Mouse (Mus musculus) thymus, adult 2 months (tissue): ENCODE results near the gene Trpv6. TPM values are rescaled to one million over a fixed set of nuclear protein-coding genes. Genes with fewer than 3 reads are reported as not detected.

Experiments
- DNase-seq: peaks from one replicate; pipeline ENCODE4 v3.0.0; 2021
- H3K27ac ChIP-seq: fragments of 200-500 bp; 2 replicates; pipeline ENCODE4 v1.5.1; 2012; ENCODE audit warnings: low read length, control low read depth; ENCODE audit not compliant: control insufficient read depth, insufficient read depth
- H3K27me3 ChIP-seq: fragments of 200-500 bp; 2 replicates; pipeline ENCODE4 v1.6.1; 2012; ENCODE audit warnings: mild to moderate bottlenecking, low read length, moderate library complexity, mixed read lengths; ENCODE audit not compliant: control insufficient read depth, insufficient read depth
- H3K36me3 ChIP-seq: fragments of 200-500 bp; 2 replicates; pipeline ENCODE4 v1.6.1; 2012; ENCODE audit warnings: mild to moderate bottlenecking, low read length, moderate library complexity; ENCODE audit not compliant: control insufficient read depth, insufficient read depth
- H3K4me1 ChIP-seq: fragments of 200-500 bp; replicated peaks from 2 replicates; pipeline ENCODE4 v1.6.1; 2012; ENCODE audit warnings: low read length; ENCODE audit not compliant: control insufficient read depth, insufficient read depth
- H3K4me3 ChIP-seq: fragments of 200-500 bp; 2 replicates; pipeline ENCODE4 v1.5.1; 2012; ENCODE audit warnings: mild to moderate bottlenecking, low read length, control low read depth, moderate library complexity; ENCODE audit not compliant: control insufficient read depth, insufficient read depth
- CTCF ChIP-seq: fragments of 200-500 bp; IDR thresholded peaks from 2 replicates; pipeline ENCODE4 v1.5.1; 2012; ENCODE audit warnings: mild to moderate bottlenecking, control low read depth, low read length, moderate library complexity, borderline replicate concordance; ENCODE audit not compliant: control insufficient read depth, poor library complexity, insufficient read depth; ENCODE audit errors: extremely low read depth
- POLR2A ChIP-seq: fragments of 200-500 bp; IDR thresholded peaks from 2 replicates; pipeline ENCODE4 v1.6.1; 2012; ENCODE audit warnings: mild to moderate bottlenecking, low read length, control low read depth, moderate library complexity; ENCODE audit not compliant: control insufficient read depth, poor library complexity, insufficient read depth; ENCODE audit errors: extremely low read depth
- WGBS: fragments of 180-500 bp; shearing (Covaris S2); methylation state at CpG from one replicate; pipeline ENCODE4 v1.1.7; 2018; 5-methylcytosine and 5-hydroxymethylcytosine counted together
- polyA plus RNA-seq: library from polyadenylated mRNA; depleted of rRNA; stranded (reverse); fragments of >200 nt; gene quantifications from 2 replicates; pipeline ENCODE4 v1.2.3, GENCODE M21; 2012; rRNA removed

Trpv6 gene
- polyA plus RNA-seq, result 0.05 TPM in 2 replicates

DNA sequence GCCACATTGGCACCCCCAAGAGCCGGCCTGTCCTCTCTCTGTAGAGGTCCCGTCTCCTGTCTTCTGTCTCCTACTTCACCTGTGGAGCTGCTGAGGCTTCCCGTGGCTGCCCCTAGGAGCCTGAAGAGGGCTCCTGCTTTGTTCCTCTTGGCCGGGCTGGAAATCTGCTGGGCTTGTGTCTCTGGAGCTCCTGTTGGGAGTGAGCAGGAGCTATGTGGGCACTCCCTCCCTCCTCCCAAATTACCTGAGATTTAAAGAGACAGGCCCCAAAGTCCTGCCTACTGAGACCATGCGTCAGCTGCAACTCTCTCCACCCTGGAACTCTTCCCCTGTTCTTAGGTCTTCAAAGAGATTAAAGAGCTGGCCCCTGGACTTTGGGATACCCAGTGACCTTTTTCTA is at the start of gene Trpv6:
Gene Trpv6, minus strand, starts transcription at position 228 of the 400 bp plus-strand sequence.
- DNase-seq, result no peak
- H3K36me3 ChIP-seq, result no peaks in the 10 kb centered on the region
- H3K4me3 ChIP-seq, result no peak within 1 kb of the TSS
- no peak within 1 kb of the TSS for H3K27ac ChIP-seq
- 92% methylated on average over 5 of the region's 5 CpGs for WGBS
- TF ChIP-seq CTCF (no peak), POLR2A (no peak)
- peaks cover 3% of the 10 kb centered on the region; the same call in 1 of the 2 replicates for H3K4me1 ChIP-seq
- no peaks in the 10 kb centered on the region for H3K27me3 ChIP-seq

DNA sequence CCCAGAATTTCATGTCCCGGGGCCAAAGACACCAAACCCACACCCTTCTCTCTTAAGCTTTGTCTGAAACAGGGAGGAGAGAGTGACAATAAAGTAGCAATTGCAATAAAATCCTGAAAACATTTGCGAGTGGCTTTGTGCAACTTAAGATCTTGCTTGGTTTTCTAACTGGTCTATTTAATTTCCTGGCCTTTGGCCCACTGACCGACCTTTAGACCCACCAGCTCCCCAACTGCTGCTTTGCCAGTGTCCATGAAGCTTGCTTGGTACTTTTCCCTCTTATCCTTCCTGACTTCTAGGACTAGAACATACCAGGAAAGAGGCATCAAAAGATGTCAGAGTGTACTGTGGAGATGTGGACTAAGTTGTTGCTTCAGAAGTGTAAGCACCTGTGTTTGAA is 49.4 kb upstream of the Trpv6 start:
- WGBS, result 95% methylated on average over 3 of the region's 3 CpGs
- no peak overlapping the region for H3K27ac ChIP-seq
- H3K27me3 ChIP-seq, result no peaks in the 10 kb centered on the region
- H3K36me3 ChIP-seq, result no peaks in the 10 kb centered on the region
- DNase-seq, result no peak
- H3K4me1 ChIP-seq, result no peaks in the 10 kb centered on the region; the same call in 1 of the 2 replicates
- H3K4me3 ChIP-seq, result no peak overlapping the region
- TF ChIP-seq CTCF (no peak), POLR2A (no peak)

DNA sequence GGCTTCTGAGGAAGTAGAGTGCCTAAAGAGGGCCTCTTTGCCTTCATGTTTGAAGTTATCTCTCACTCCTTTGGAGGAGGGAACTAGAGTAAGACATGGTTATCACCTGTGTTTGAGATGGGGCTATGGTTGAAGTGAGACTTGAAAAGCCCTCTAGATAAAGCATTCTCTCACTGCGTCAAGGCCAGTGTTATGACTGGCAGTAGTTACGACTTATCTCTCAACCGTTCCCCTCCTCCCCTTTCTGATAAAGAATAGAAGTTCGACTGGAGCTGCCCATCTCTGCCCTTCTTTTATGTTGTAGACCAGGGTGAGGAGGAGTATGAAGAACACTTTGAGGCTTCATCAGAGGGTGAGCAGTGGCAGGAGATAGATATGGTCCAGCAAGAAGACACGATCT is 48.7 kb upstream of the Trpv6 start:
- no peaks in the 10 kb centered on the region for H3K27me3 ChIP-seq
- TF ChIP-seq POLR2A (no peak), CTCF (no peak)
- no peak overlapping the region for H3K4me3 ChIP-seq
- H3K4me1 ChIP-seq, result no peaks in the 10 kb centered on the region; the same call in 1 of the 2 replicates
- no peaks in the 10 kb centered on the region for H3K36me3 ChIP-seq
- 93% methylated on average over 5 of the region's 5 CpGs for WGBS
- no peak for DNase-seq
- no peak overlapping the region for H3K27ac ChIP-seq

DNA sequence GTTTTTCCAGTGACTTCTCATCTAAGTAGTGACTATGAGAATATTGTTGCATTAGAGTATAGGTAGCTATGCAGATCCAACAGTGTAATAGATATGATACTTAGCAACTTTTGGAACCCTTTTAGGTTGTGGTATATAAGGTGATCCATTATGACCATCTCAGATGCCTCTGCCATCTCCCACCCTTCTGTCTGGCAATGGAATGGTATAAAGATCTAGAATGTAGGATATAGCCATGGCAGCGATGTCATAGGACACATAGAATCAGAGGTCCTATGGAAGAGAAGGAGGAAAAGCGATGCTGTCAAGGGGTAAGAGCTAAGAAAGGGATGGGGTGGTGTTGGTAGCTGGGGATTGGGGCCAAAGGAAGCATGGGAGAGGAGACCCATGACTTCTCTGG is 47.9 kb upstream of the Trpv6 start, which contains the start of gene Llcfc1:
Gene Llcfc1, plus strand, starts transcription at position 301 of the 400 bp plus-strand sequence.
- Histone ChIP-seq H3K27ac (no peak within 1 kb of the TSS), H3K4me3 (no peak within 1 kb of the TSS), H3K36me3 (no peaks in the 10 kb centered on the region), H3K4me1 (no peaks in the 10 kb centered on the region; the same call in 1 of the 2 replicates), H3K27me3 (no peaks in the 10 kb centered on the region)
- DNase-seq, result no peak
- TF ChIP-seq POLR2A (no peak), CTCF (no peak)
- WGBS, result 90% methylated on average over 2 of the region's 2 CpGs

DNA sequence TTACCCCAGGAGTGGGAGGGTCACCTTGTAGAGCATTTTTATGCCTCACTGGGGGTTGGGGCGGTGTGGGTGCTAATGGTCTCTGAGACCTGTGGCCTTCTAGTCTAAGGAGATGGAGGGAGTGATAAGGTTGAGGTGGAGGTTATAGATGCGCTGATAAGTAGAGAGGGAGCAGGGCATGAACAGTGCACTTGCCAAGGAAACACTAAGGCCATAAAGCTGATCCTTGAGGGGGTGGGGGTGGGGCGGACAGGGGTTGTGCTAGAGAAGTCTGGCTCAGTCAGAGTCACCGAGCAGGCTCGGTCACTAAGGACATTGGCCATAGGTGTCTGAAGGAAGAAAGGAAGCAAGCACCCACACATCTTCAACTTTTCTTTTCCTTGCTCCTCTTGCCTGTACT is 45.5 kb upstream of the Trpv6 start:
- no peaks in the 10 kb centered on the region for H3K27me3 ChIP-seq
- no peaks in the 10 kb centered on the region for H3K36me3 ChIP-seq
- no peak for TF ChIP-seq CTCF
- H3K27ac ChIP-seq, result no peak overlapping the region
- no peaks in the 10 kb centered on the region; the same call in 1 of the 2 replicates for H3K4me1 ChIP-seq
- no peak overlapping the region for H3K4me3 ChIP-seq
- 84% methylated on average over 5 of the region's 5 CpGs for WGBS
- no peak for DNase-seq

DNA sequence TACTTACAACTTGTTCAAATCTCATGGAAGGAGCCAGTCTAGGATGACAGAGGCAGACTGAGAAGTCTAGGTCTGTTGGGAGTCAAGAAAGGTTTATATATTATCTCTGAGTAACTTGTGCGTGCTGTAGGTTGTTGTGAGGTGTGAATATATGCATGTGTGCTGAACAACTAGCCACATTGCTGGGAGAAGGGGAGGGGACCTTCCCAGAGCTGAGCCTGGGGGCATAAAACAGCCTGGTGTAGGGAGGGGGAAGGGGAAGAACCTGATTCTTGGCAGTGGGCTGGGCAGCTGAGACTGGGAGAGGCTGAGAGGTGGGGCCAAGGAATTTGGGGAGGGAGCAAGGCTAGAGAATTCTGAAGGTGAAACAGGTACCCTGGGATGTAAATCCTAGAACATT is 44.5 kb upstream of the Trpv6 start, which contains the start of gene Trpv5:
Gene Trpv5, minus strand, starts transcription at position 101 of the 400 bp plus-strand sequence.
- WGBS, result 88% methylated on average over 1 of the region's 1 CpGs
- no peak for DNase-seq
- Histone ChIP-seq H3K4me3 (no peak within 1 kb of the TSS), H3K27ac (no peak within 1 kb of the TSS), H3K27me3 (no peaks in the 10 kb centered on the region), H3K4me1 (no peaks in the 10 kb centered on the region; the same call in 1 of the 2 replicates), H3K36me3 (no peaks in the 10 kb centered on the region)
- no peak for TF ChIP-seq POLR2A
- no peak for TF ChIP-seq CTCF

DNA sequence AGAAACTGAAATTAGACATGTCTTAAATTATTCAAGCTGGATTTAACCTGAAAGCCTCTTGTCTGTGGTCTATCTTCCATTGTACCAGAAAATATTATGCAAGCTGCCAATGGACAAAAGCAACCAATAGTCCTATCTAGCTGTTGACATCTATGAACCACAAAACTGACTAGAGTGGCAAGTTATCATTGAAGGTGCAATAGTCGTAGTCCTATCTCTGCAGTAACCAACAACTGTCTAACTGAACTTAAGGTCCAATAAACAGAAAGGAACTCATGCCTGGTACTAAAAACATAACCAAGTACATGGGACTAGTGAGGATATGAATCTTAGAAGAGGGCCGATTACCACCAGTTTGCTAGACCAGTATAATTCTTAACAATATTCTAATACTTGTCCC is 40.3 kb upstream of the Trpv6 start:
- H3K27ac ChIP-seq, result no peak overlapping the region
- no peak for DNase-seq
- TF ChIP-seq CTCF, result no peak
- TF ChIP-seq POLR2A, result no peak
- no peaks in the 10 kb centered on the region; the same call in 1 of the 2 replicates for H3K4me1 ChIP-seq
- H3K36me3 ChIP-seq, result no peaks in the 10 kb centered on the region
- H3K4me3 ChIP-seq, result no peak overlapping the region
- 97% methylated on average over 2 of the region's 2 CpGs for WGBS
- no peaks in the 10 kb centered on the region for H3K27me3 ChIP-seq
